Mouse (Mus musculus) urinary bladder, postnatal 14 days (tissue): ENCODE measurements at regions not wholly inside any gene's neighbourhood (a gene's known extent, or its start where the extent isn't known, plus 50 kb on each side); places are given as distances from the start of the nearest gene placed in this dataset.

Source experiments
- DNase-seq: peaks from one replicate; pipeline ENCODE4 v3.0.0; 2021; ENCODE audit warnings: low spot score

- DNase-seq, result no peak
Observed at GRCm38 (mm10) chr16:73835715-73836440, 575.7 kb downstream of the Robo2 start.

DNA sequence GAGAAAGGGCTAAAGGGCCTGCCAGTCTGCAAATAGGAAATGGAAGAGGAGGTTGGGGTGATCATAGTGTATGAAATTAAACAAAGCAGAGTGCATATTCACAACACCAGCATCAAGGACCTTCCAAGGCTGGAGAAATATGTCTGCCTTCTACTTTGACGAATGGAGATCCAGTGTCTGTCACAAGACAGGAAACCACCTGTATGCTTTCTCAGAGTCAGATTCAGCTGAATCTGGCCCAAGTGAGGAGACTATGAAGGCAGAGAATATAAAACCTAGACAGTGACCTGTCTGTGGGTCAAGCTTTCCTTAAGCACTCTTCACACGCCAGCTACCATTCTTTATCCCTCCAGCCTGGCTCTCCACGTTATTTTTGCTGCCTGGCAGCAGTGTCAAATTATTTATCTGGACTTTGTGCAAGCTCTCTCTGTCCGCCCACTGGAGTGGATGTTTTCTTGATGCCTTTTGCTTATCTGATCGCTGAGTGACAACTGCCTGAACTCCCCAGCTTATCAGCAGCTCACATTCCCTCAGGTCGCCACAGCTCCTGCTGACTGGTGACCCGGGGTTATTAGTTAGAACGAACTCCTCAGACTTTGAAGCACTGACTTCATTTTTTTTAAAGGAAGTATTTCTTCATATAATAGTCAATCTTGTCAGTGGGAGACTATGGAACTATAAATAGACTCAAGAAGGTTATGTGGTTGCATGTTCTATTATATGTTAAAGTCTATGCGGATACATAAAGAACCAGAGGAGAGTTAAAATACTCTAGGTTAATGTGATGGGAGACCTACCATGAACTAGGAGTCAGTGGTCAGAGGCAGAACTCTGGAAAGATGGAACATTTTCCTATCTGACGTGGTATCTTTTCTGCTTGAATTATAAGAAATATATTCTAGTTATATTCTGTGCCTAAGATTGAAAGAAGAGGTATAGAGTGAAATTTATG is 590.0 kb downstream of the Robo2 start:
- no peak for DNase-seq

DNA sequence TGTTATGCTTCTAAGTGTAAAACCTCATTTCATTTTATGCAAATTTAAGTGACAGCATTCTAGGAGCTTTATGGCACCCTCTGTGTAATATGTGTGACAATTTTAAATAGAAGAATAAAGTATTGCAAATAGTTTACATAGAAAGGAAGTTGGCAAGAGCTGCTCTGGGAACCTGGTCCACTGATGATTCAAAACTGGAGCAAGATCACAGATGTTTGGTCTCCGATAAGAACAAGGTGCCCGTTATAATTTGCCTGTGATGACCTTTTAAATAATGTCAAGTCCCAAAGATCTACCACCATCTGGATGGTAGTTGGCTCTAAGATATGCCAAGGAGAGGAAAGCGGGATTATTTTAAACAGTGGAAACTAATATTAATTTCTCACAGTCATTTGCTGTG is 607.1 kb downstream of the Robo2 start:
- no peak for DNase-seq

- DNase-seq, result no peak
Observed at GRCm38 (mm10) chr16:73796528-73797171, 615.0 kb downstream of the Robo2 start.

DNA sequence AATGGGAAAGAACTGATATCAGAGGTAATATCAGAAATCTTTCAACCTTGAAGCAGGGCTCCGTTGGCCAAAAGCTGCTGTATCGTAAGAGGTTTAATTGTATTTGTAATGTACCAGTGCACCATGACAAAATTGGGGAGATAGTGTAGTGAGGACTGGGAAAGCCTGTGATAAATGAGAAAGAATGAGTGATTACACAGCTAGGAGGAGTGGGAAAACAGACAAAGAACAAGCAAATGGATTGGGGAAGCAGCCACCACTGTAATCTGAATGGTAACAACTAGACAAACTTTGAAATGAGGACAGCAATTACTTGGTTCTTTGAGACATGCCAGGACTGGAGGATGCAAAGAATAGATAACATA is 626.6 kb downstream of the Robo2 start:
- no peak for DNase-seq

GRCm38 (mm10) chr16:73784296-73785073 is 627.1 kb downstream of the Robo2 start:
- DNase-seq, result no peak

DNA sequence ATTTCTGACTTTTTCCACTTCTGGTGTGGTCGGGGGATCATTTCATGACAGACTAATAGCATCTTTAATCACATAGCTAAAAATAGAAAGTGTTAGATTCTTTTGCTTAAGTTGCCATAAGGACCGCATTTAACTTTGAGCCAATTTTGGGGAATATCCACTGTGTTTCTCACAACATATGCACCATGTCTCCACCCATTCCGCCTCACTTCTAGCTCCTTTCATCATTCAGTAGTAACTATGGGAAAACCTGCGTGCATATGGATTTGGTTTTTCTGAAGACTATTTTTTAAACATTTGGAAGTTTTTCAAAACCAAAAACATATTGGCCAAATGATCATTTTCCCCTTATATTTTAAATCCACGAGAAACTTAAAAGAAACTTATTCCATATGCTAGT is 639.2 kb downstream of the Robo2 start:
- no peak for DNase-seq

GRCm38 (mm10) chr16:73770440-73770856 is 641.2 kb downstream of the Robo2 start:
- no peak for DNase-seq

- no peak for DNase-seq
Observed at GRCm38 (mm10) chr16:73769729-73770128, 641.9 kb downstream of the Robo2 start.

DNA sequence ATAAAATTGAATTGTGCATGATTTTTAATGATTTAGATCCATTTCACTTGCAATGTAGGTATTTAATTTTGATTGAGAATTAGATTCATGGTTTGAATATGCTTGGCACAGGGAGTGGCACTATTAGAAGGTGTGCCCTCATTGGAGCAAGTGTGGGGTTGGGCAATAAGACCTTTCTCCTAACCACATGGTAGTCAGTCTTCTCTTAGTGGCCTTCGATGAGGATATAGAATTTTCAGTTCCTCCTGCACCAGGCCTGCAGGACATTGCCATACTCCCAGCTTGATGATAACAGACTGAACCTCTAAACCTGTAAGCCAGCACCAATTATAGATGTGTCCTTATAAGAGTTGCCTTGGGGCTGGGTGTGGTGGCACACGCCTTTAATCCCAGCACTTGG is 642.9 kb downstream of the Robo2 start:
- DNase-seq, result no peak

DNA sequence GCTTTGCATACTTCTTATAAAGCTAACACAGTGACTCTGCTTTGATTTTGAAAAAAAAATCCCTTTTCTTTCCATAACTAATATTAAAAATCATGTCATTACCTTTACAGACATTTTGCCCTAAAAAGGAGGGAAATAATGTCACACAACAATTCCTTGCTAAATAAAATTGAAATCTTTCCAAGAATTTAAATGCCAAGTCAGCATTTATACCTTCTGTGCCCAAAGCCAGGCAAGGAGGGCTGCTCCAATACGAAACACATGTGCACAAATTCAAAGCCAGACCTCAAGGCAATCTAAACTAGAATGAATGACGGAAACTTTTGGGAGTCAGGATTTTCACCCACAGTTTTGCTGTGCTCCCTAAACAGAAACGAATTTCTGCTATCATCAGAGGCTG is 646.4 kb downstream of the Robo2 start:
- DNase-seq, result no peak

DNA sequence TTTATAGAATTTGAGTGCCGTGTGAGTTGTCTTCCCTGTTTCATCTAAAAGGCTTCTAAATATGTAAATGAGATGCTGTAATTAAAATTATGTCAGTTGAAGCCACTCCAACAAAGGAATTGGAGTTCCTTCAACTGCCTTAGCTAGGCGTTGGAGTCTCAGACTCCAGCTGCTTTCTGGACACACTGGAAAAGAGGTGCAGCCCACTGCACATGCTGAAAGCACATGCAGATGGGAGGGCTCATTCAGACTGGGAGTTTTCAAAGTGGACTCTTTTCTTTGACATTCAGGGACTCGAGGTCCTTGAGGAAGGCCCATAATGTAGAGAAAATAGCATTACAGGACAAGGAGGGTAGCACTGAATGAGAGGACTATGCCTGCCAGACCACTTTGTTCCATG is 650.7 kb downstream of the Robo2 start:
- DNase-seq, result no peak

DNA sequence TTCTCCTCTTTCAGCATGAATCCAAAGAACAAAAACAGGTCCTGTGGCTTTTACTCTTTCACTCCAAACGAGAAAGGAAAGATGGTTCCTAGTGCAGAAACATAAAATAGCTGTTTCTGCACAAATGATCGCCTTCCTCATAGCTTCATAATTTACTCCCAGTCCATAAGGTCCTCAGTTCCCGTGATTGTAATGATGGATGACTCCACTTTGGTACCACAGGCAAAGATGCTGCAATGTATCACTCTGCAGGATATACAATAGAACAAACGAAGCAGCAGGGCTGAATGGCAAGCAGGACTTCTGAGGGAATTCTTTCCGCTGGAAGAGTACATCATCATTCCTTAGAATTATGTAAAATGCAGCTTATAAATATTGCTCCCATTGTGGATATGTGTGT is 652.8 kb downstream of the Robo2 start:
- no peak for DNase-seq

GRCm38 (mm10) chr16:73754302-73754701 is 657.3 kb downstream of the Robo2 start:
- no peak for DNase-seq

GRCm38 (mm10) chr16:73728297-73728696 is 683.3 kb downstream of the Robo2 start:
- no peak for DNase-seq

DNA sequence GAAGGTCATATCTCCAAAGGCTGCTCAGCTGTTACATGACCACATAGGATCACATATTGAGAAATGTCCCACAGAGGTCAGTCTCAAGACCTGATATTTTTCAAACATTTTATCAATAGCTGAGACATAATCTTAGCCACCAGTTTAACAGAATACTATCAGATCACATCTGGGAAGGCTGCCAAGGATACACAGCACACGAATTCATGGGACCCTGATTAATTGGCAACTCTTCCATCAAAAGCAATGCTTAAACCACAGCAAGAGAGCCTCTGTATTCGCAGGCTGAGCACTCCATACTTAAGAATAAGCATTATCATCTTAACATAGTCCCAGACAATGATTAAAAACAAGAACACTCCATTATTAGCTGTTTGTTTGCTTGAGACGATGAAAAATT is 691.9 kb downstream of the Robo2 start:
- DNase-seq, result no peak

DNA sequence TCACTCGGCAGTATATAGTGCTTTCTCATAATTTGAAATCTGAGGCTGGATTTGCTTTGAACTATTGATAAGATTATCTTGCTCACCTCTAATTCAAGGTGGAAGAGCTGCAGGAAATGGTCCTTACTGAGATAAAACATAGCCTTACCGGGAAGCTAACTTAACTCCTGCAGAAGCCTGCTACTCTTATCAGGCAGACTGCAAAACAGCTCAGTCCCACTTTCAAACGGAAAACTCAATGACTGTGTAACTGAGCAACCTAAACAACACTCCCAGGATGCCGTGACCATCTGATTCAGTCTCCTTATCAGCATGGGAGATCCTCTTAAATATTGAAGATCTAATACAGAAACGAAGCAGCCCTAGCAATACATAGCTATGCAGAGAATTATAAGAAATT is 695.3 kb downstream of the Robo2 start:
- no peak for DNase-seq

DNA sequence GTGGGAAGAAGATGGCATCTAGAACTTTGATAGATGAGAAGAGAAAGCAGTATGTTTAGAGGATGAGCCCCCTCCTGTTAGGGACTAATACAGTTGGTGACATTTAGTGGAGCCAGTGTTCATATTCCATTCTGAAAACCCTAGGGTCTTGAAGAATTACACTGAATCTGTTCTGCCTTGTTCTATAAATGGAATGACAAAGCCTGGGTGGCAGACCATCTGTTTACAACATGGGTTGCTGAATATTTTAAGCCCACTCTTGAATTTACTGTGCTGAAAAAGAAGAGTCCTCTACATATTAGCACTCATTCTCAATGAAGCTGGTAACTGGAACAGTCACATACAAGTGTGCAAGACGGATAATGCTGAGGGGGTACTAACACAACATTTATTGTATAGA is 704.6 kb downstream of the Robo2 start:
- DNase-seq, result no peak

- DNase-seq, result no peak
Observed at GRCm38 (mm10) chr16:73689274-73689673, 722.4 kb downstream of the Robo2 start.

GRCm38 (mm10) chr16:73679804-73680203 is 731.8 kb downstream of the Robo2 start:
- no peak for DNase-seq

DNA sequence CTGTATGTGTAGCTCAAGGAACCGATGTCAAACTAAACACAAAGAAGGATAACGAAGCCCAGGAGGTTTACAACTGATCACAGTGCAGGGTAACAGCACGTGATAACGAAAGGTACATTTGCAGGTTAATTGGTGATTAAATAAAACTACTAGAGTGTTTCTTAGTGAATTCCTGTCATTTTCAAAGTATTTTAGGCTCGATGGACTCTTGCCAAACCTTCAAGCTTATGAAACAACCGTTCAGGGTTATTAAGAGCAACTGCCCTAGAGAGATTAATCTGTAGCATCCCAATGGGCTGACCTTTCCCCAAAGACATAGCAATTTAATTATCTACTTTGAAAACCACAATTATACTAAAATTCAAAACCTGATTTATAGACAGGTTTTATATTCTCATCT is 741.1 kb downstream of the Robo2 start:
- DNase-seq, result no peak
